Mouse (Mus musculus): ENCODE results near the gene Gpr162. TPM values are rescaled to one million over a fixed set of nuclear protein-coding genes. Genes with fewer than 3 reads are reported as not detected.
"Not testable (repeated sequence)": the region's sequence is repeated elsewhere in the genome, so short reads cannot be mapped to it uniquely, and the experiment has no call there.

The Gpr162 gene
- polyA plus RNA-seq, 1 experiment from 2014 or later, result 32.9 TPM

- H3K9me3 ChIP-seq (ENCODE audit: control insufficient read depth, low read length); H3K4me3 ChIP-seq (ENCODE audit: low read length); H3K4me2 ChIP-seq (ENCODE audit: low read length): not testable (repeated sequence)
Measured at GRCm38 (mm10) chr6:124831199-124831598, 32.6 kb downstream of the Gpr162 start.

DNA sequence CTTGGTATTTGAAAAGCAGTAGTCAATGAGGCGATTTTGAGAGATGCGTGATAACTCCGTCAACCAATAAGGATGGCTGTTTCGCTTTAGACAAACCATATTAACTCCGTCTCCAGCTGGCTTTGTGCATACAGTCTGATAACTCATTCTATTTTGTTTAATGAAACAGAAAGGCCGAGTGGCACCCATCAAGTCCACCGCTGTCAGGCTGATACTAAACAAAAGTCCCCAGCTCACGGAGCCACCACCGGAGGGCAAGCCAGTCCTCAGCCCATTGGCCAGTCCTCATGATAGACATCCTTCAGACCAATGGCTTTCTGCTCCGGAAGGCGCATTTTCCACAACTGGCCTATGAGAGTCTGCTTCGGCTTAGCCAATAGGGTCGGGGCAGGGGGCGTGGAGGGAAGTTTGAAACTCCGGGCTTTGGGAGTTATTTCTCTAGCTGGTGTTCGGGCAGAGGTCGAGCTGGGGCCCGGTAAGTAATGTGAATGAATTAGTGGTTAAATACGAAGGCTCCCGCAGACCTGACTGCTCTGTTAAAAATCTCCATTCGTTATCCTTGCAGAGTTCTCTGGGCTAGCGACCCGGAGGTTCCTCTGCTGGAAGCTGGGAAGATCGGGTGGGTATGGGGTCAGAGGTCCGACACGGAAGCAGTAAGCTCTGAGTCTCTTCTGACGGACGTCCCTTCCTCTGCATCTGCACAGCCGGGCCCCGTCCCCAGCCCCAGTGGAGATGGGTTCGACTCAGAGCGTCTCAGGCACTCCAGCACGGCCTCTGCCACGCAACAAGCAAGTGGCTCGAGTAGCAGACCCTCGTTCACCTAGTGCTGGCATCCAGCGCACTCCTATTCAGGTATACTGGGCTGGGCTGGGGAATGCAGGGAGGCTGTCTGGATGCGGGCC is 33.7 kb downstream of the Gpr162 start:
- H3K36me3 ChIP-seq (ENCODE audit: control insufficient read depth, insufficient read depth, low read length), result peaks cover 5% of the 10 kb centered on the region
- under 1% methylated on average over 38 of the region's 38 CpGs for WGBS
- no peaks in the 10 kb centered on the region for H3K27me3 ChIP-seq (replicated peaks; ENCODE audit: control insufficient read depth, insufficient read depth, low read length)
- peak overlapping the region; percentile 74 for H3K4me3 ChIP-seq (ENCODE audit: low read length)
- no peaks in the 10 kb centered on the region for H3K9me3 ChIP-seq (ENCODE audit: control insufficient read depth, low read length)
- H3K4me1 ChIP-seq (ENCODE audit: control insufficient read depth, insufficient read depth, low read depth, low read length), result peaks cover 14% of the 10 kb centered on the region
- peak; percentile 83 for ATAC-seq
- peak overlapping the region; percentile 79 for H3K9ac ChIP-seq (ENCODE audit: low read depth, low read length)
- H3K4me2 ChIP-seq (ENCODE audit: low read length), result peak overlapping the region; percentile 57
- H3K27ac ChIP-seq (ENCODE audit: low read depth, low read length), result peak overlapping the region; percentile 93

More at GRCm38 (mm10) chr6:124831199-124831598, 32.6 kb downstream of the Gpr162 start:
- not testable (repeated sequence) for H3K9ac ChIP-seq (ENCODE audit: low read depth, low read length); H3K27ac ChIP-seq (ENCODE audit: low read depth, low read length); H3K27me3 ChIP-seq (replicated peaks; ENCODE audit: control insufficient read depth, insufficient read depth, low read length); H3K36me3 ChIP-seq (ENCODE audit: control insufficient read depth, insufficient read depth, low read length); ATAC-seq
- peaks cover 14% of the 10 kb centered on the region for H3K4me1 ChIP-seq (ENCODE audit: control insufficient read depth, insufficient read depth, low read depth, low read length)
- 93% methylated on average over 4 of the region's 4 CpGs for WGBS

- Histone ChIP-seq H3K27ac (ENCODE audit: low read depth, low read length) (peak within 1 kb of the TSS; percentile 93), H3K4me2 (ENCODE audit: low read length) (peak within 1 kb of the TSS; percentile 69), H3K4me3 (ENCODE audit: low read length) (peak within 1 kb of the TSS; percentile 74), H3K9me3 (ENCODE audit: control insufficient read depth, low read length) (no peaks in the 10 kb centered on the region), H3K36me3 (ENCODE audit: control insufficient read depth, insufficient read depth, low read length) (peaks cover 13% of the 10 kb centered on the region), H3K27me3 (replicated peaks; ENCODE audit: control insufficient read depth, insufficient read depth, low read length) (no peaks in the 10 kb centered on the region), H3K4me1 (ENCODE audit: control insufficient read depth, insufficient read depth, low read depth, low read length) (peaks cover 14% of the 10 kb centered on the region), H3K9ac (ENCODE audit: low read depth, low read length) (peak within 1 kb of the TSS; percentile 79)
- under 1% methylated on average over 55 of the region's 55 CpGs for WGBS
- peak; percentile 96 for ATAC-seq
Measured at GRCm38 (mm10) chr6:124828868-124829798, 34.6 kb downstream of the Gpr162 start, which contains the start of the genes Usp5 and Cdca3. Gene Usp5 (minus strand): TSS chr6:124829484. Gene Cdca3 (plus strand): TSS chr6:124829547.

DNA sequence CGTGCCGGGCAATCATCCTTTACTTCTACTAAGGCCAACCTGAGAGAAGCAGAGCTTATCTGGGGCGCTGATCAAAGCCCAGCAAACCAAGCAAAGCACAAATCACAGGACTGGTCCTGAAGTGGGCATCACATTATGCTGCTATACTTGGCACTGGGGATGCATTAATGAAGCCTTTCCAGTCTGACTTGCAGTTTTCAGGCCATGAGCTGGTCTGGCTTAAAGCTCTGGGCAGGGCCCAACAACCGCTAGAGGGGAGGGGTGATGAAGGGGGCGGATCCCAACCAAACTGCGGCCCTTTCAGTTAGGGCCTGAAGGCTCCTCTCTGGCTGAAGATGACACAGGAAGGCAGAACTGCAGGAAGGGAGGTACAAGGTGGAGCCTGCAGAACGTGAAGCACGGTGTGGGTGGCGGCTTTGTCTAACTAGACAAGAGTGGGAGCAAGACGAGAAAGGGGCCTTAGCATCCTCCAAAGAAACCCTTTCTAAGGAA is 35.6 kb downstream of the Gpr162 start:
- H3K27me3 ChIP-seq (replicated peaks; ENCODE audit: control insufficient read depth, insufficient read depth, low read length), result no peaks in the 10 kb centered on the region
- ATAC-seq, result no peak
- no peaks in the 10 kb centered on the region for H3K9me3 ChIP-seq (ENCODE audit: control insufficient read depth, low read length)
- peak overlapping the region; percentile 55 for H3K9ac ChIP-seq (ENCODE audit: low read depth, low read length)
- H3K36me3 ChIP-seq (ENCODE audit: control insufficient read depth, insufficient read depth, low read length), result peaks cover 21% of the 10 kb centered on the region
- H3K4me2 ChIP-seq (ENCODE audit: low read length), result peak overlapping the region; percentile 69
- peaks cover 14% of the 10 kb centered on the region for H3K4me1 ChIP-seq (ENCODE audit: control insufficient read depth, insufficient read depth, low read depth, low read length)
- whole genome bisulfite sequencing, result 28% methylated on average over 10 of the region's 10 CpGs
- H3K27ac ChIP-seq (ENCODE audit: low read depth, low read length), result peak overlapping the region; percentile 57
- peak overlapping the region; percentile 74 for H3K4me3 ChIP-seq (ENCODE audit: low read length)

DNA sequence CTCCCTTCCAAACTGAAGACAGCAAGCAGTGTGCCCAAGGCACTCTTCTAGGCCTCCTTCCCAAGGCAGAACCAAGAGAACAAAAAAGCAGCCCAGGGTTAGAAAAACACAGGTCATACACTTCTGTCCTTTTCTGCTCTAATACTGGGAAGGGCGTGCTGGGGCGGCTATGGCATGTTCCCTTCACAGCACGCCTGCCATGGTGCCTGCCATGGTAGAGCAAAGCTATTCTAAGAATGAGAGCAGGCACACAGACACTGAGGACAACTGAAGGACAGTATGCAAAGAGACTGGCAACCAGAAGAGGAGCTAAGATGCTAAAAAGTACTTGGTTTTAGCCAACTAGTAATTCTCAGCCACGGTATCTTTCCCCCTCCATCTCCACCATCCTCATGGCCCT is 41.7 kb downstream of the Gpr162 start:
- no peaks in the 10 kb centered on the region for H3K4me1 ChIP-seq (ENCODE audit: control insufficient read depth, insufficient read depth, low read depth, low read length)
- H3K27me3 ChIP-seq (replicated peaks; ENCODE audit: control insufficient read depth, insufficient read depth, low read length), result no peaks in the 10 kb centered on the region
- H3K4me2 ChIP-seq (ENCODE audit: low read length), result no peak overlapping the region
- H3K9ac ChIP-seq (ENCODE audit: low read depth, low read length), result no peak overlapping the region
- no peak overlapping the region for H3K4me3 ChIP-seq (ENCODE audit: low read length)
- H3K9me3 ChIP-seq (ENCODE audit: control insufficient read depth, low read length), result no peaks in the 10 kb centered on the region
- H3K27ac ChIP-seq (ENCODE audit: low read depth, low read length), result no peak overlapping the region
- H3K36me3 ChIP-seq (ENCODE audit: control insufficient read depth, insufficient read depth, low read length), result peaks cover 69% of the 10 kb centered on the region
- no peak for ATAC-seq
- WGBS, result 94% methylated on average over 4 of the region's 4 CpGs

DNA sequence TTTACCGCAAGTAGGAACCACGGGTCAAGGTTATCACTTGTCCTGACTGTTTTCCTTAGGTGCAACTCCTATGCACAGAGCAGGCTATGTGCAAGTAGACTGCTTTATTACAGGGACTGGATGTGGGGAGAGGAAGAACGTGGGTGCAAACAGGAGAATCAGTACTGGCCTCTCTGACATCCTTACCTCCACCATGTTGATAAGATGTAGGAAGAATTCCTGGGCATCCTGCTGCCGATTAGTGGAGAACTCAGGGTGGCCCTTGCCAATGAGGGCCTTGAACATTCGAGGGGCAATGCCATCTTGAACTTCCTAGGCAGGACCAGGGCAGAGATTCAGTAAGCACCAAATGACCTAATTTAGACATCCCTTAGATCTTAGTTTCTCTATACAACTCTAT is 42.9 kb downstream of the Gpr162 start:
- no peak for ATAC-seq
- Histone ChIP-seq H3K36me3 (ENCODE audit: control insufficient read depth, insufficient read depth, low read length) (peaks cover 75% of the 10 kb centered on the region), H3K4me1 (ENCODE audit: control insufficient read depth, insufficient read depth, low read depth, low read length) (no peaks in the 10 kb centered on the region), H3K4me3 (ENCODE audit: low read length) (no peak overlapping the region), H3K9me3 (ENCODE audit: control insufficient read depth, low read length) (no peaks in the 10 kb centered on the region), H3K4me2 (ENCODE audit: low read length) (no peak overlapping the region), H3K9ac (ENCODE audit: low read depth, low read length) (no peak overlapping the region), H3K27me3 (replicated peaks; ENCODE audit: control insufficient read depth, insufficient read depth, low read length) (no peaks in the 10 kb centered on the region), H3K27ac (ENCODE audit: low read depth, low read length) (no peak overlapping the region)
- 97% methylated on average over 5 of the region's 5 CpGs for WGBS

DNA sequence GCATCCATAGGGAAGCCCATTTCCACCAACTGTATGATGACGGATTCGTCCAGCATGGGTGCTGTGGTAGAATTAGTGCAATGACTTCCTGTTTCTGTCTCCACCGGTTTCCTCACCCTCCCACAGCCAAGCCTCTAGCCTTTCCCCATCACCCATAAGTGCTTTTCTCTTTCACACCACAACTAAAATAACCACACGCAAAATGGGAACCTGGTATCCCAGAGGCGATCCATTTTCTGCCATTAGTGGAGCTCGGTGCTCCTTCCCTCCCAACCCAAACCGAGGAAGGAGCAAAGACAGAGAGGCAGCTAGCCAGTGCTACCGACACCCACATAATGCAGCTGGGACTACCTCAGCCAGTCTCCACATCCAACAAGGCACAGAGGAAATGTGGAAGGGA is 45.8 kb downstream of the Gpr162 start:
- no peak for ATAC-seq
- 91% methylated on average over 8 of the region's 8 CpGs for WGBS
- H3K4me3 ChIP-seq (ENCODE audit: low read length), result no peak overlapping the region
- H3K4me1 ChIP-seq (ENCODE audit: control insufficient read depth, insufficient read depth, low read depth, low read length), result peaks cover 7% of the 10 kb centered on the region
- no peak overlapping the region for H3K27ac ChIP-seq (ENCODE audit: low read depth, low read length)
- no peak overlapping the region for H3K4me2 ChIP-seq (ENCODE audit: low read length)
- no peaks in the 10 kb centered on the region for H3K27me3 ChIP-seq (replicated peaks; ENCODE audit: control insufficient read depth, insufficient read depth, low read length)
- H3K9ac ChIP-seq (ENCODE audit: low read depth, low read length), result no peak overlapping the region
- H3K36me3 ChIP-seq (ENCODE audit: control insufficient read depth, insufficient read depth, low read length), result peaks cover 55% of the 10 kb centered on the region
- H3K9me3 ChIP-seq (ENCODE audit: control insufficient read depth, low read length), result no peaks in the 10 kb centered on the region

GRCm38 (mm10) chr6:124817563-124817962 is 46.2 kb downstream of the Gpr162 start:
- WGBS, result 95% methylated on average over 8 of the region's 8 CpGs
- no peak overlapping the region for H3K9ac ChIP-seq (ENCODE audit: low read depth, low read length)
- ATAC-seq, result no peak
- no peak overlapping the region for H3K4me3 ChIP-seq (ENCODE audit: low read length)
- H3K27ac ChIP-seq (ENCODE audit: low read depth, low read length), result no peak overlapping the region
- H3K4me2 ChIP-seq (ENCODE audit: low read length), result no peak overlapping the region
- no peaks in the 10 kb centered on the region for H3K9me3 ChIP-seq (ENCODE audit: control insufficient read depth, low read length)
- peaks cover 11% of the 10 kb centered on the region for H3K4me1 ChIP-seq (ENCODE audit: control insufficient read depth, insufficient read depth, low read depth, low read length)
- no peaks in the 10 kb centered on the region for H3K27me3 ChIP-seq (replicated peaks; ENCODE audit: control insufficient read depth, insufficient read depth, low read length)
- H3K36me3 ChIP-seq (ENCODE audit: control insufficient read depth, insufficient read depth, low read length), result peaks cover 51% of the 10 kb centered on the region
